Mouse (Mus musculus) stomach, postnatal 0 days (tissue): ENCODE measurements at regions not wholly inside any gene's neighbourhood (a gene's known extent, or its start where the extent isn't known, plus 50 kb on each side); places are given as distances from the start of the nearest gene placed in this dataset.
A peak's percentile ranks its signal among the peaks of the same experiment; 100 is the strongest.

Experiments used
- ATAC-seq: fragments of 200-750 bp; cut with Nextera tagmentation; 2 replicates; pipeline ENCODE4 v1.8.0; 2017; ENCODE audit not compliant: low FRiP score, low TSS enrichment
- DNase-seq: peaks from one replicate; pipeline ENCODE4 v3.0.0-alpha.2; 2016; ENCODE audit warnings: low spot score
- H3K27ac ChIP-seq: fragments of 300-500 bp; sonication (generic); replicated peaks from 2 replicates; pipeline ENCODE4 v1.5.1; 2014; ENCODE audit warnings: mild to moderate bottlenecking, control low read depth
- H3K27me3 ChIP-seq: fragments of 300-500 bp; sonication (generic); 2 replicates; pipeline ENCODE4 v1.6.1; 2014; ENCODE audit warnings: low read length; ENCODE audit not compliant: control insufficient read depth, insufficient read depth
- H3K36me3 ChIP-seq: fragments of 300-500 bp; sonication (generic); 2 replicates; pipeline ENCODE4 v1.6.1; 2014; ENCODE audit warnings: low read length, mixed read lengths; ENCODE audit not compliant: control insufficient read depth, insufficient read depth
- H3K4me1 ChIP-seq: fragments of 300-500 bp; sonication (generic); replicated peaks from 2 replicates; pipeline ENCODE4 v1.6.1; 2014; ENCODE audit warnings: antibody characterized with exemption; ENCODE audit not compliant: control insufficient read depth, insufficient read depth
- H3K4me2 ChIP-seq: fragments of 300-500 bp; sonication (generic); replicated peaks from 2 replicates; pipeline ENCODE4 v1.6.1; 2014; ENCODE audit warnings: low read depth, mild to moderate bottlenecking, control low read depth, moderate library complexity
- H3K4me3 ChIP-seq: fragments of 300-500 bp; sonication (generic); 2 replicates; pipeline ENCODE4 v1.5.1; 2014; ENCODE audit warnings: low read depth, low read length, control low read depth
- H3K9ac ChIP-seq: fragments of 300-500 bp; sonication (generic); 2 replicates; pipeline ENCODE4 v1.6.1; 2014; ENCODE audit warnings: mild to moderate bottlenecking, low read length, control low read depth, mixed read lengths
- H3K9me3 ChIP-seq: fragments of 300-500 bp; sonication (generic); 2 replicates; pipeline ENCODE4 v1.6.1; 2016; ENCODE audit warnings: low read length; ENCODE audit not compliant: control insufficient read depth
- CTCF ChIP-seq: IDR thresholded peaks from 2 replicates; pipeline ENCODE4 v1.5.1; 2016; ENCODE audit warnings: antibody characterized with exemption, low read depth, mild to moderate bottlenecking, moderate library complexity
- EP300 ChIP-seq: optimal IDR thresholded peaks from 2 replicates; pipeline ENCODE3; 2016; ENCODE audit warnings: antibody characterized with exemption
- WGBS: fragments of 180-500 bp; shearing (Covaris S2); extraction: QIAGEN DNeasy Blood & Tissue Kit; methylation state at CpG from one replicate; pipeline ENCODE4 v1.1.7; 2014; 5-methylcytosine and 5-hydroxymethylcytosine counted together

- no peak for ATAC-seq
- DNase-seq = no peak
- WGBS = 62% methylated on average over 8 of the region's 8 CpGs
- Histone ChIP-seq H3K4me1 (no peaks in the 10 kb centered on the region), H3K9ac (no peak overlapping the region), H3K9me3 (no peaks in the 10 kb centered on the region), H3K4me2 (no peak overlapping the region), H3K27me3 (no peaks in the 10 kb centered on the region), H3K36me3 (no peaks in the 10 kb centered on the region), H3K4me3 (no peak overlapping the region), H3K27ac (no peak overlapping the region)
- TF ChIP-seq EP300 = no peak
- no peak for TF ChIP-seq CTCF
Observed at GRCm38 (mm10) chr3:66574321-66574720, 277.7 kb upstream of the Veph1 start.

- no peaks in the 10 kb centered on the region for H3K36me3 ChIP-seq
- no peak for TF ChIP-seq CTCF
- no peaks in the 10 kb centered on the region for H3K9me3 ChIP-seq
- H3K27ac ChIP-seq = no peak overlapping the region
- WGBS = 90% methylated on average over 12 of the region's 12 CpGs
- no peaks in the 10 kb centered on the region for H3K27me3 ChIP-seq
- DNase-seq (no peak), ATAC-seq (no peak)
- H3K4me2 ChIP-seq = no peak overlapping the region
- H3K4me1 ChIP-seq = no peaks in the 10 kb centered on the region
- H3K4me3 ChIP-seq = no peak overlapping the region
- H3K9ac ChIP-seq = no peak overlapping the region
Observed at GRCm38 (mm10) chr3:66572887-66573519, 276.4 kb upstream of the Veph1 start.

- WGBS = 56% methylated on average over 5 of the region's 5 CpGs
- DNase-seq (no peak), ATAC-seq (no peak)
- no peaks in the 10 kb centered on the region for H3K36me3 ChIP-seq
- H3K4me3 ChIP-seq = no peak overlapping the region
- TF ChIP-seq EP300 (no peak), CTCF (peak; percentile 41)
- H3K27me3 ChIP-seq = no peaks in the 10 kb centered on the region
- no peak overlapping the region for H3K27ac ChIP-seq
- H3K4me2 ChIP-seq = no peak overlapping the region
- no peak overlapping the region for H3K9ac ChIP-seq
- no peaks in the 10 kb centered on the region for H3K9me3 ChIP-seq
- H3K4me1 ChIP-seq = no peaks in the 10 kb centered on the region
Observed at GRCm38 (mm10) chr3:66570342-66570741, 273.7 kb upstream of the Veph1 start.

- WGBS = 65% methylated on average over 7 of the region's 7 CpGs
Observed at GRCm38 (mm10) chr3:66564268-66565245, 267.9 kb upstream of the Veph1 start.

GRCm38 (mm10) chr3:66563329-66563728, 266.7 kb upstream of the Veph1 start:
- H3K9ac ChIP-seq = no peak overlapping the region
- no peaks in the 10 kb centered on the region for H3K9me3 ChIP-seq
- peak; percentile 43 for TF ChIP-seq CTCF
- TF ChIP-seq EP300 = no peak
- no peak for DNase-seq
- ATAC-seq = no peak
- WGBS = 69% methylated on average over 2 of the region's 2 CpGs
- H3K4me3 ChIP-seq = no peak overlapping the region
- no peak overlapping the region for H3K4me2 ChIP-seq
- no peaks in the 10 kb centered on the region for H3K27me3 ChIP-seq
- H3K36me3 ChIP-seq = no peaks in the 10 kb centered on the region
- no peaks in the 10 kb centered on the region for H3K4me1 ChIP-seq
- no peak overlapping the region for H3K27ac ChIP-seq

More at GRCm38 (mm10) chr3:66564268-66565245, 267.9 kb upstream of the Veph1 start:
- no peak overlapping the region for H3K4me2 ChIP-seq
- no peak for ATAC-seq
- no peaks in the 10 kb centered on the region for H3K36me3 ChIP-seq
- no peak overlapping the region for H3K9ac ChIP-seq
- no peaks in the 10 kb centered on the region for H3K27me3 ChIP-seq
- H3K4me1 ChIP-seq = no peaks in the 10 kb centered on the region
- no peak for DNase-seq
- TF ChIP-seq EP300 (no peak), CTCF (no peak)
- no peaks in the 10 kb centered on the region for H3K9me3 ChIP-seq
- H3K4me3 ChIP-seq = no peak overlapping the region
- no peak overlapping the region for H3K27ac ChIP-seq

- ATAC-seq = no peak
- TF ChIP-seq CTCF = no peak
- no peak for TF ChIP-seq EP300
- Histone ChIP-seq H3K4me3 (no peak overlapping the region), H3K36me3 (no peaks in the 10 kb centered on the region), H3K9me3 (no peaks in the 10 kb centered on the region), H3K4me2 (no peak overlapping the region), H3K27me3 (no peaks in the 10 kb centered on the region), H3K27ac (no peak overlapping the region), H3K9ac (no peak overlapping the region), H3K4me1 (no peaks in the 10 kb centered on the region)
- no peak for DNase-seq
- 100% methylated on average over 1 of the region's 1 CpGs for WGBS
Observed at GRCm38 (mm10) chr3:66555538-66555937, 258.9 kb upstream of the Veph1 start.
